Mouse (Mus musculus) 3134 (cell line): ENCODE results near the gene Tmcc2.

Experiments
- DNase-seq: peaks from one replicate; pipeline ENCODE4 v3.0.0-alpha.2; 2011; ENCODE audit warnings: low spot score; ENCODE audit not compliant: insufficient read length; ENCODE audit errors: extremely low read depth

The Tmcc2 gene

GRCm38 (mm10) chr1:132345514-132345913 is 45.6 kb downstream of the Tmcc2 start:
- DNase-seq: no peak

- no peak for DNase-seq
These were observed 47.4 kb downstream of the Tmcc2 start for GRCm38 (mm10) chr1:132343656-132344055.

- no peak for DNase-seq
These were observed 47.9 kb downstream of the Tmcc2 start for GRCm38 (mm10) chr1:132343191-132343590.

GRCm38 (mm10) chr1:132342518-132342917 is 48.6 kb downstream of the Tmcc2 start:
- DNase-seq: no peak

- no peak for DNase-seq
These were observed 49.2 kb downstream of the Tmcc2 start for GRCm38 (mm10) chr1:132341731-132342501.

GRCm38 (mm10) chr1:132338027-132338660 is 52.9 kb downstream of the Tmcc2 start:
- no peak for DNase-seq

GRCm38 (mm10) chr1:132336921-132337320 is 54.2 kb downstream of the Tmcc2 start:
- DNase-seq: no peak

- peak; percentile 84 for DNase-seq
These were observed 55.6 kb downstream of the Tmcc2 start for GRCm38 (mm10) chr1:132335378-132335965.

- DNase-seq: no peak
These were observed 56.8 kb downstream of the Tmcc2 start for GRCm38 (mm10) chr1:132334178-132334801.

- peak; percentile 69 for DNase-seq
These were observed 57.4 kb downstream of the Tmcc2 start for GRCm38 (mm10) chr1:132333675-132334141.

GRCm38 (mm10) chr1:132333201-132333600 is 57.9 kb downstream of the Tmcc2 start:
- DNase-seq: no peak

GRCm38 (mm10) chr1:132331283-132331682 is 59.8 kb downstream of the Tmcc2 start:
- DNase-seq: no peak

- no peak for DNase-seq
These were observed 60.7 kb downstream of the Tmcc2 start for GRCm38 (mm10) chr1:132330397-132330796.

- no peak for DNase-seq
These were observed 61.4 kb downstream of the Tmcc2 start for GRCm38 (mm10) chr1:132329656-132330055.

- no peak for DNase-seq
These were observed 62.5 kb downstream of the Tmcc2 start for GRCm38 (mm10) chr1:132328565-132328964.

GRCm38 (mm10) chr1:132327477-132327876 is 63.6 kb downstream of the Tmcc2 start:
- DNase-seq: no peak

- no peak for DNase-seq
These were observed 64.3 kb downstream of the Tmcc2 start for GRCm38 (mm10) chr1:132326777-132327176.

- DNase-seq: no peak
These were observed 68.2 kb downstream of the Tmcc2 start for GRCm38 (mm10) chr1:132322711-132323542.

- DNase-seq: no peak
These were observed 69.1 kb downstream of the Tmcc2 start for GRCm38 (mm10) chr1:132321821-132322580.

GRCm38 (mm10) chr1:132319242-132319641 is 71.8 kb downstream of the Tmcc2 start:
- peak; percentile 81 for DNase-seq
